Mouse (Mus musculus): ENCODE results near the gene Pmm2.

The Pmm2 gene

DNA sequence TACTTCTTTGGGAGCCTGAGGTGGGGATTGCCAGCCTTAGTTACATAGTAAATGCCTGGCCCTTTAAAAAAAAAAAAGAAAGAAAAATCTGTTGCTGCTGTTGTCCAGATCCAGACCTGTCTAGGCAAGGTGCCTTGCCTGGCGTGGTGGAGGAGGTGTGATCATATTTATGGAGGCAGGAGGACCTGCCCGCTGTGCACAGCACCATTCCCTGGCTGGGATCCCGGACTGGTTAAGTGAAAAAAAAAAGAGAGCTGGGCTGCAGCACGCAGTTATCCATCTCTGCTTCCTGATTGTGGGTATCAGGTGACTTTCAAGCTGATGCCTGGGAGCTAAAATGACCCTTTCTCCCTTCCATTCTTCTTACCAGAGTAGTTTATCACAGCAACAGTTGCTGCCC lies 47.6 kb downstream of the Pmm2 start:
- no peak for DNase-seq

DNA sequence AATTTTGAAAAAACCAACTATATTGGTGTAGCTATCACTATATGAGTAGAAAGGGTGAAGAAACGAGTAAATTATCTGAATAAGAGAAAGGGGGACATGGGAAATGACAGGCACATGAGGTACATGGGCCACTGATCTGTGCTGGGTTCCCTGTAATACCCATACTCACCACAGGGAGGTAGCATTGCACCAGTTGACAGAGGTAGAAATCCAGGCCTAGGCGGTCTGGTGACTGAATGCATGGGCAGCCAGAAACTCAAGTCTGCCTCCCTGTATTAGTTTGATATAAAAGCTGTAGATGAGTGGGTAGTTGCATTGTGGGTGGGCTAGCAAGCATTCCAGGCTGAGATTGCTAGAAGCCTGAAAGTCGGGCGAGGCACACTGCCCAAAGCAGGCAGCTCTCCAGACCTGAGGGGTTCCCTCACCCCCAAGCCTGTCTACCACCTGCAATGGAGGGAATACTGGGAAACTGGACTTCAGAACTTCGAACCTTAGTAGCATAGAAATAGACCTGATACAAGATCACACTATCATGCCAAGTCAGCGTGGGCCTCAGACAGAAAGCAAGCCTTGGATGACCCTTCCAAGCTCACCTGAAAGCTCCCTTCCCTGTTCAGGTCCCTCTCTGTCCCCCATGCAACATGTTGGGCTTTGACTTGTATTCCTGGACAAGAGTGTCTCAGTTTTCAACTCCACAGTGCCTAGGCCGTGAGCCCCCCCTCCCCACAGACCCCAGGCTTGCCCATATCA lies 48.8 kb downstream of the Pmm2 start:
- DNase-seq: peak; percentile 85

DNA sequence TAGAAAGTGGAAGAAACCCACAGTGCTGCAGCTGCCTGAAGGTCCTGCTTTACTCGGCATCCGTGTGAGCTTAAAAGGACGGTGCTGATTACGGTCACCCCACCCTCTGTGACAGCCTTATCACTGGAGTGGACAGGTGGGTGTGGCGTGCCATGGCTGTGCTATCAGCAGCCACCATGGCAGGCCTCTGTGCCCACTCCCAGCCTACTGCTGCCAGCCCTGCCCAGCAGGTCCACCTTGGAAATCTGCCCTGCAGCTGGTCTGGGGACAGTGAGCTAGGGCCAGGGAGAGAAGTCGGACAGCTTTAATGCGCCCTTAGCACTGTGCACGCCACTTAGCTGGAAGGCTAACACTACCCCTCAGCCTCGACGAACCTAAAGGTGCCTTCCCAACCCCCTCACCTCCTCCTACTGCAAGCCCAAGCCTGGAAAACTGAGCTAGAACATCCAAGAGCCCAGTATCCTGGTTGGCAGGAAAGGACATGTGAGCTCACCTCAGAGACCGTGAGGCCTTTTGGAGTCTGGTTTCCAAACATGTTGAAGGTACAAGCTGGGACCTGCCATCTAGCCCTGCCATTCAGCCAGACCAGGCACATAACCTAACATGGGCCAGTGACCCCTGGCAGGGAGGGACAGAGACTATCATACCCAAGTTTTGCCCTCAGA lies 49.5 kb downstream of the Pmm2 start:
- no peak for DNase-seq

DNA sequence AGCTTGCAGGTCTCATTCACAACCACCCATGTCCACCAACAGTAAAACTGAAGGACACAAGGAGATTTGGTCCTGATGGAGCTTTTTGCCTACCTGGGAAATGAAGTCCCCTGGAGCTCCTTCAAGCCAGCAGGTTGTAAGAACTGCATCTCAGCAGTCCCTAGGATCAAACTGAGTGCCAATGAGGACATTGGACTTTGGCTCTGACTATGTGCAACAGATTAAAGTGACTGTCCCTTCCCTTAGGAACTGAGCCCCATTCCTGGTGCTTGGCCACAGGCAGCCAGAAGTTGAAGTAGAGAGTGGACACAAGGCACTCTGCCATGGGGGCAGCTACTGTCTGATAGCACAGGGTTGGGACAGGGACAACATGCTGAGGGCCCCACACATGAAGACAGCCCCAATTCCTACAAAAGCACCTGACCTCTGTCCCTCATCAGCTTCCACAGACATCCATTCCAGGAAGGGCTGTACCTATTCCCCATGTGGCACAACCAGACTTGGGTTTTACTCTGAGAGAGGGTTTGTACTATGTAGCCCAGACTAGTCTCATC lies 50.2 kb downstream of the Pmm2 start:
- DNase-seq: no peak

DNA sequence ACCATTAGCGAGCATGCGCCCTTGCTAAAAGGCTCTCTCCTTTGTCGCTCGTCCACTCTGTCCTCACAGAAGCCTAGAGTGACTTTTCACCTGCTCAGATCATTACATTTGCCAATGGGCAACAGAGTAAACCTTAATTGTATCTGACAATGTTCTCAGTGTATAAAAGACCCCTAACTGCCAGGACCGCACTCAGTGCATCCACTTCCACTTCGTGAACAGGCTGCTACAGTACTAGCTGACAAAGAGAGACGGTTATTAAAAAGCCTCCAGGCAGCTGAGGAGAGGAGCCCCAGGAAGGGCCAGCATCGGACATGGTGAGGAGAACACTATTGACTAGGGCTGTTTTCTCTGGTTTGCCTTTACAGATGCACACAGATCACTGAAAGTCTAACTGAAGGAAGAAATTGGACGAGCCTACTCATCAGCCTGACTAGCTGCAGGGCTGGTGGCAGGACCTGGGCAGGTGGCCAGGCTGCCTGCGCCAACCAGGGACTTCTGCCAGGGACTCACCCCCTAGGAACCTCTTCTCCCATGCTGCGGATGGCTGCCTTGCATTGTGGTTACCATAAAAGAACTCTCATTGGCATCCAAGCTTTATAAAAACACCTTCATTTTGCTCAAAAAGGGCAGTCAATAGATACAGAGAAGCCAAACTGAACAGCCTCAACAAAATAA lies 52.6 kb downstream of the Pmm2 start:
- DNase-seq: no peak

DNA sequence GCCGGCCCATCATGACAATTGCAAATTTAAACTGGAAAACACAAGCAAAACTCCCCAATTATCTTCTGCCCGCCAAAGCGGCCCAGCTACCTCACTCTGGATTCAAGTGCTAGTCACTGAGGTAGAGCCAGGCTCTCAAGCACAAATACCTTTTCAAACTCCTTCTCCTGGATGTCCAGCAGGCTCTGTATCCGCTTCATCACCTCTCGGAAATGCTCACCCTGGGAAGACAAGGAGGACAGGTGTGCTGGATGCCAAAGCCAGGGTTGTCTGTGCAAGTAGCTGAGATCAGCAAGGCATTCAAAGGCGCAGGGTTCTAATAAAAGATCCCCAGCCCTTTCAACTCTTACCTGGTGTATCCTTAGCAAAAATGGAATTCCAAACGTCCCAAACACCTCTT lies 53.7 kb downstream of the Pmm2 start:
- no peak for DNase-seq

DNA sequence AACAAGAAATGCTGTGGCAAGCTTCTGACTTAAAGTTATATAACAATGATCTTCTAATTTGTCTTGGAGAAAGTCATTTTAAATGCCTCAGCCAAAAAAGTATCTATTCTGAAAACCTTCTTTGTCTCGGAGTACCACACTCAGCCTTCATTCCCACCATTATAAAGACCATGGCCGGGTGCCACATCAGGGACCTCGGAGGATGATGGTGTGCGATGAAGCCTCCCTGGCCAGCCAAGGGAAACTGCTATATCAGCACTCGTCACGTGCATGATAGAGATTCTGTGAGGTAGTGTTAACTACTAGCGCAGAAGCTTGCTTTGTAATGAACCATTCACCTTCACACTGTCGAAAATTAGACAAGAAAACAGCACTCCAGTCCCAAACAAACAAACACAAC lies 62.1 kb downstream of the Pmm2 start:
- no peak for DNase-seq

DNA sequence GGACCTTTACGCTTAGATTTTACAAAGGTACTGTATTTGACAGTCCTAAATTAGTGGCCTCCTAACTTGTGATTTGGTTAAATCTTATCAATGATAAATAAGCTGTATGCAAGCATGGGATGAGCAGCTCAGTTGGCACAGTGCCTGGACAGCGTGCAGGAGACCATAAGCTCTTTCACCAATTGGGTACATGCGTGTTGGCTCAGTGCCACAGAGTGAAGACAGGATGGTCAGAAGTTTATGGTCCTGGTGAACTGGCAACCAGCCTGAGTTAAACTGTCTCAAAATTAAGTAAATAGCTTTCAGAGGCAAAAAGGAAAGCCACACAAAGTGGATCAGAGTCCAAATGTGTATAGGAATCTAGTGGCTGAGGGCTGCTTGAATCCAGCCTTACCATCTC lies 63.1 kb downstream of the Pmm2 start:
- peak; percentile 87 for DNase-seq

DNA sequence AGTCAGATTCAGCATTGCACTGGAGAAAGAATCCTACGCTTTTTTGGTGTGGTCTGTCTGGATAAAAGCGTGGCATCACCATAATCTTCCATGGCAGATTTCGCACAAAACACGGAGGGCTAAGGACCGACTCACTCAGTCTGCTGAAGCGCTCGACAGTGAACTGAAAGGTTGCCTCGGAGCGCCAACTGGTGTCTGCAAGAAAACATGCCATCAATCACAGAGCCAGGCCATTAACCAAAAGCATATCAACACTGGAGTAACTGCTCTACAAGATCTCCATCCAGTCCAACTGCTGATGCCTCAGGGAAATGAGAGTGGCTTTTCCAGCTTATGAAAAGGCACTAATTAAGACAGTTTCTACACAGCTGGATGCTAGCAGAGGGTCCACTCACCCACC lies 74.5 kb downstream of the Pmm2 start:
- DNase-seq: no peak
